In genomic region chr13:58826356-58827197, GRCm38 (mm10) we compare ENCODE assay signal across 10 mouse cellular contexts. TPM values are rescaled to one million over a fixed set of nuclear protein-coding genes. Genes with fewer than 3 reads are reported as not detected.
DNase-seq lines count a peak whose midpoint lies in the region; ATAC-seq and TF ChIP-seq lines count a peak whose summit lies in the region.
"Had no signal": no experiment of that assay in that cellular context is flagged by ENCODE, and none has a peak within 500 bp of the region (broad histone marks: within the 10 kb centered on the region; RNA-seq: fewer than 3 reads in every experiment).

No protein-coding gene starts in this region.

- peak overlapping the region; percentile 39 for H3K4me3 ChIP-seq in testis, adult 2 months (ENCODE audit: control insufficient read depth, low read depth, low read length)
- no peak overlapping the region for H3K4me3 ChIP-seq in forebrain, postnatal 0 days (ENCODE audit: low read depth, low read length)

- no peak for DNase-seq in testis, postnatal 14 days (ENCODE audit: low spot score)
- DNase-seq in cerebellum, adult 9-11 months: peak; percentile 88
- DNase-seq in forebrain, postnatal 0 days: peak; percentile 35
- DNase-seq in kidney, adult 11 months: no peak
- no peak for DNase-seq in layer of hippocampus, adult 9-11 months
- DNase-seq in spleen, adult 12 weeks (ENCODE audit: low spot score): no peak
- DNase-seq: embryo, embryonic 11 days; kidney, adult 2 months had no signal

- H3K27ac ChIP-seq in testis, adult 2 months (ENCODE audit: control insufficient read depth, insufficient read depth, low read depth, low read length): no peak overlapping the region
- peak overlapping the region; percentile 35; the same call in 1 of the 2 replicates for H3K27ac ChIP-seq in forebrain, postnatal 0 days (ENCODE audit: low read depth, low read length)

- no peak for TF ChIP-seq CTCF in testis, adult 2 months (IDR thresholded peaks at IDR 0.05; ENCODE audit: control insufficient read depth, insufficient read depth, insufficient replicate concordance, low read depth, low read length)
- TF ChIP-seq CTCF in forebrain, postnatal 0 days (IDR thresholded peaks at IDR 0.05; ENCODE audit: low read depth): no peak

- H3K9me3 ChIP-seq in forebrain, postnatal 0 days (ENCODE audit: low read length): no peaks in the 10 kb centered on the region

- no peaks in the 10 kb centered on the region for H3K27me3 ChIP-seq in testis, adult 2 months (ENCODE audit: control insufficient read depth, insufficient read depth, low read length)
- no peaks in the 10 kb centered on the region for H3K27me3 ChIP-seq in forebrain, postnatal 0 days (ENCODE audit: insufficient read depth, low read length)

- ATAC-seq in forebrain, postnatal 0 days: peak; percentile 65

- peaks cover 2% of the 10 kb centered on the region; the same call in 1 of the 2 replicates for H3K4me1 ChIP-seq in testis, adult 2 months (ENCODE audit: control insufficient read depth, insufficient read depth, low read length)
- no peaks in the 10 kb centered on the region for H3K4me1 ChIP-seq in forebrain, postnatal 0 days (ENCODE audit: insufficient read depth)

- peak; percentile 68 for TF ChIP-seq POLR2A in testis, adult 2 months (IDR thresholded peaks at IDR 0.05; ENCODE audit: control insufficient read depth, low read depth, low read length)

- H3K9ac ChIP-seq in forebrain, postnatal 0 days: no peak overlapping the region

- peak overlapping the region; percentile 15; the same call in 1 of the 2 replicates for H3K4me2 ChIP-seq in forebrain, postnatal 0 days (ENCODE audit: low read depth)

- WGBS in forebrain, postnatal 0 days: 19% methylated on average over 14 of the region's 14 CpGs

- no peaks in the 10 kb centered on the region for H3K36me3 ChIP-seq in testis, adult 2 months (ENCODE audit: control insufficient read depth, insufficient read depth, low read length)
- peaks cover 7% of the 10 kb centered on the region; the same call in 1 of the 2 replicates for H3K36me3 ChIP-seq in forebrain, postnatal 0 days (ENCODE audit: insufficient read depth)

RNA-seq across cellular contexts. Expression of gene Ntrk2, which starts 20.2 kb away (rescaled TPM):
- 1.5 and 2.0 TPM in 2 replicates for polyA plus RNA-seq in testis, adult 2 months (2012; rRNA removed)
- 180 and 184 TPM in 2 replicates for total RNA-seq in forebrain, postnatal 0 days (2014; rRNA removed)
- polyA plus RNA-seq in forebrain, postnatal 0 days (2015; fragmentation: Nextera tagmentation; extraction: Ambion mirVana): 102 and 131 TPM in 2 replicates
- total RNA-seq: megakaryocyte progenitor cell, adult 5-6 weeks had no signal

Comparison
In these comparisons a context has a peak if more than half of its experiments do, and no peak if none do; other contexts are left out.
1. DNase-seq: peak in cerebellum, adult 9-11 months (single experiment) and forebrain, postnatal 0 days (single experiment); none in testis, postnatal 14 days (single experiment), kidney, adult 11 months (single experiment), layer of hippocampus, adult 9-11 months (single experiment) and spleen, adult 12 weeks (single experiment).
2. RNA of gene Ntrk2, which starts 20.2 kb away (polyA plus RNA-seq): 102 to 131 TPM in forebrain, postnatal 0 days; 1.5 to 2.0 TPM in testis, adult 2 months; every median in the first group is over 10 times any median in the second.